Mouse (Mus musculus) olfactory bulb, adult 2 months (tissue): ENCODE measurements around the gene 1810062G17Rik.

ENCODE experiments used
- CTCF ChIP-seq: fragments of 200-500 bp; IDR thresholded peaks from 2 replicates; pipeline ENCODE4 v1.5.1; 2012; ENCODE audit warnings: low read depth, mild to moderate bottlenecking, low read length, moderate library complexity; ENCODE audit not compliant: insufficient read depth
- POLR2A ChIP-seq: fragments of 200-500 bp; IDR thresholded peaks from 2 replicates; pipeline ENCODE4 v1.6.1; 2012; ENCODE audit warnings: mild to moderate bottlenecking, low read depth, low read length, moderate library complexity; ENCODE audit not compliant: insufficient read depth

DNA sequence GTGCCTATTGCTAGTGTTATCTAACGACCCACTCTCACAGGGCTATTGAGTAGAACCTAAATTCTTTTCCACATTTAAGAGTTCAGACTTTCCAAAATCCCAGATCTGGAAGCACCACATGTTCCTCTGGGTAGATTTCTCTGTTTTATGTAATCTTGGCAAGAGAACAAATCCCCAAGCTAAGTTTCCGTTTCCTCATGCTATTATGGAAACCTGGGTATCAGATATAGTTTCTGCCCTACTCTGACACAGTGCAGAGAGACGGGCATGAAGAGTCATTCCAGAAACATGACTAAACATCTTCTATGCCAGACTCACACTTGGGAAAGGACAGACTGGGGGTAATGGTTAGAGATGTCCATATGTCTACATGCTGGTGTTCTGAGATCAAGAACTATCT is 48.7 kb downstream of the 1810062G17Rik start:
- TF ChIP-seq POLR2A: no peak
- no peak for TF ChIP-seq CTCF
